Mouse (Mus musculus) right cerebral cortex, postnatal 36 days (tissue): Measurements from ENCODE around the gene Gm37240.
"Not testable (repeated sequence)": the region's sequence is repeated elsewhere in the genome, so short reads cannot be mapped to it uniquely, and the experiment has no call there.

Experiments
- DNase-seq, 2 experiments: peaks; one replicate each; pipeline ENCODE4 v3.0.0; 2022; ENCODE audit warnings: low spot score in 2 of 2, mixed read lengths in 1 of 2

The Gm37240 gene

DNA sequence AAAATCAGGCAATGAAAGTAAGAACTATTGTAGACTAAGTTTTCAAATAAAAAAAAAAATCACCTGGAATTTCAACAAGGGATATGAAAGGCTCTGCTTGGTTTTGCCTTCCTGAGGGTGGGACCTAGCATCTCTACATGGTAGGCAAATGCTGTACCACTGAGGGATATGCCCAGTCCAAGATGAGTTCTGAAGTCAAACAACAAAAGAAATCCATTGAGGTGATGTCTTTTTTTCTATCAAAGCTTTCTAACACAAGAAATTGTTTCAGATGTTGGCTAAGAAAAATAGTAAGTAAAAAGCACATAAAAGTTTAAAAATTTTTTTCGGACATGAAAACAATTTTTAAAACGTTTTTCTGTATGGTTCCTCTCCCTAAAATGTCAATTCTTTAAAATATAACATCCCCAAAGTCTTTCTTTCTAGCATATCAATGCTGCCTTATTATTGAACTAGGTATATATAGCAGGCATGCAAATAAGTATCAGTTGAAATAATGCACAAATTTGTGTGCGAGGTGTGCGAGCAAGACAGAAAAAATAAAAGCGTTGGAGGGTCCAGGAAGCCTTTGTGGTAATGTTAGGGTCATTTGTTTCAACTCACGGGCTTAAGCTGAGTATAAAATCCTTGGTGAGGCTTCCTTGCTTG, 314.0 kb downstream of the Gm37240 start:
- no peak for DNase-seq

- DNase-seq = not testable (repeated sequence)
Observed at GRCm38 (mm10) chr3:85572502-85572901, 314.8 kb downstream of the Gm37240 start.

GRCm38 (mm10) chr3:85571276-85571675, 316.0 kb downstream of the Gm37240 start:
- DNase-seq = peak; percentile 60 to 73

DNA sequence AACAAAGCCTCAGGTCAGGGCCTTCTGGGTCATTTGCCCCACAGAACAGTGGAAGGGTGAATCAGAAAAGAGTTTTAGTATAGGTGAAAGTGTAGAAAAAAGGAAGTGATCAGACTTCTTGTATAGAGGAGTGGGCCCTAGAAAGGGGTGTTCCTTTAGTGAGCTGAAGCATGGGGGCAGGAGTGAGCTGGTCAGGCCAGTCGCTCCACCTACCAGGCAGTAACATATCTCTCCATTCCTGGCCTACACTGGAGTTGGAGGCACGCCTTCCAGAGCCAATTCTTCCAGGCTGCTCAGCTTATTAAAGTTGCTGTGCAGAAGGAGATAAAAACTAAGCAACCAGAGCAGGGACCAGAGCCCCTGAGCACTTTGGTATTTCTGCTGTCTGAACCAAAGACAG, 322.7 kb downstream of the Gm37240 start:
- no peak for DNase-seq

GRCm38 (mm10) chr3:85553731-85554277, 333.5 kb downstream of the Gm37240 start:
- peak; percentile 37 to 42 for DNase-seq

- DNase-seq = no peak
Observed at GRCm38 (mm10) chr3:85551352-85551751, 336.0 kb downstream of the Gm37240 start.

DNA sequence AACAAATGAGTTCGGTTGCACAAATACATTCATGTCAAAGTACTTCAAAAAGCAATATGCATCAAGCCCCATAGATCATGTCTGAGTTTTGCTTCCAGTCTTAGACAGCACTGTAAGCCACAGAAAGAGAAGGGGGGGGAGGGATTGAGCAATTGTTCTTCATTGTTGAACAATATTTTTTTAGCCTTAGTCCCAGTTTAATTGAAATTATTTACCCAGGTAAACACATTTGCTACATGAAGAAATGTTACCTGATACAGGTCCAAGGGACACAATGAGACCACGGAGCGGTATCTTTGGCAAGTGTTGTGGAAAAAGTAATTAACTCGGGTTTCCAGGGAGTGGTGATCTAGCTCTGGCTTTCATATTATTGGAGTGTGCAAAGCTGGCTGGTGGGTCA, 337.0 kb downstream of the Gm37240 start:
- DNase-seq = no peak

DNA sequence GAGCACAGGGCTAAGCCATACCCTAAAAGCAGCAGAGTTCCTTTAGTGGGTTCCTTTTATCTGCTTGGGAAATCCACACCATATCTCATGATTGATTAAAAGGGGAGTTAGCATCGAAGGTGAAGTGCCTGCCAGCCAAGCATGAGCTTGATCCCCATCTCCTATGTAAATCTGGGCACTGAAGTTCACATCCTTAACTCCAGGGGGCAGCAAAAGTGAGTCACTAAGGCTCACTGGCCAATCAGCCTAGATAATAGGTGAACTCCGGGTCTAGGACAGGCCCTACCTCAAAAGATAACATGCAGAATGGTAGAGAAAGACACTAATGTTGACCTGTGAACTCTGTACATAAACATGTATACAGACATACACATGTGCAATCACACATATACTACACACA, 343.7 kb downstream of the Gm37240 start:
- no peak for DNase-seq

GRCm38 (mm10) chr3:85542765-85543164, 344.6 kb downstream of the Gm37240 start:
- no peak for DNase-seq

DNA sequence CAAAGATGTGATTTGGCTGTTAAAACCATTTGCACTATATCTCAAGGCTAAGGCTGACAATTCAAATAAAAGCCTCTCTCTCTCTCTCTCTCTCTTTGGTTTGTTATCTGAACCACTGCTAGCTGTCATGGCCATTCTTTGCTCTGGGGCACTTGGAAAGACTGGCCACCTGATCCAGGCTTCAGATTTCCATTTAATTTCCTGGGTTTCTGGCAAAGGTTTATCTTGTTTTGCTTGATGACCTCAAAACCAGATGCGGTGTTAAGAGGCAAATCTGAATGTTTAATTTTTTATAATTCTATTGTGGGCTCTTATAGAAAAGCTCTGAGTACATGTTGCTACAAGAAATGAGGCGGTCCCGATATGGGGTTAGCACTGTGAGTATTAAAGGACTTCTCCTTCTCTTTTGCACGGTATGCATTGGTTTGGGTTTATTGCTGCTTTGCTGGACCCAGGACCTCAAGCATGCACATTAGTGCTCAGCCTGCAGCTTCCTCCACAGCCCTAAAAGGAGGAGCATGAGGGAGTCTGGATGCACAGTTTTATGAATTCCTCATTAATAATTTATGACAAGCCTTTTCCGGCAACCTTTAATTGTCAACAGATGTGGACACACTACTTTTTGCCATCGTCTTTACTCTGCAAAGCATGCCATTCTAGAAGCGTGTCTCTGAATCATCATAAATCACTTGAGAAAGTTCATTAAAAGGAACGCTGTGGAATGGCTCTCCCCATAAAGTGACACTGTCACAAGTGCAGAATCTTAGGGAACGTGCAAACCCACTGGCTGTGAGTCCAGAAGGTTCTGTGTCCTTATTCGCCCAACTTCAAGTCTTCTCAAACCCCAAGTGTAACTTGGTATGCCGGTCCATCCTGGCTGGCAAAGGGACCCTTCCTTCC, 351.4 kb downstream of the Gm37240 start:
- no peak for DNase-seq

DNA sequence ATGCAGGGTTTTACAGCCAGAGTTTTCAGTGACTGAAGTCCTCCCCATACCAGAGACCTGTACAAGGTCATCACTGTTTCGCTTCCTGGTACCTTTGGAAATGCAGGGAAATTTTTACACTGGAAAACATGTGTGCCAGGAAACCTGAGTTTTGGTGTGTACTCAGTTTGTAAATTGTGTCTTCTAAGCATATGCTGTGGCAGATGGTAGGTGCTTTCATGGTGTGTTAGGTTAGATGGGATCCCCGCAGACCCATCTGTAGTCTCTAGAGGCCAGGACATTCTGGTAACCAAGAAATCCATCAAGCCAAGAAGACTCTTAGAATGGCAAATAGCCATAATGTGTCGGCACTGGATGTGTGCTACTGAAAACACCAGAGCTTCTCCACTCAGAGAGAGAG, 352.3 kb downstream of the Gm37240 start:
- DNase-seq = no peak

DNA sequence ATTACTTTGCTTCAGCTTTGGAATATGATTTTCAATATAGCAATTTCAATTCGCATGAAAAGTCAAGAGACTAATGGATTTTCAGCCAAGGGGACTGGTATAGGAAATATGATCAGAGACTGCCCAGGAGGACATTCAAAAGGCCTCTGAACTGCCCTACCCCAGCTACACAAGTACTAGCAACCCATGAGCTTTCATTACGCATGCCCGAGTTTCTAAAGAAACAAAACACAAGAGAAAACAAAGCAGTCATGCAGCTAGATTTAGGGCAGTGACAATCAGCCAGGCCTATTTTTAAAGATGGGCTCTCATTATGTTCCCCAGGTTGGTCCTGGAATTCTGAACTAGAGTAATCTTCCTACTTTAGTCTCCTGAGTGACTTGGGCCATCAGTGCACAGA, 354.9 kb downstream of the Gm37240 start:
- DNase-seq = no peak

DNA sequence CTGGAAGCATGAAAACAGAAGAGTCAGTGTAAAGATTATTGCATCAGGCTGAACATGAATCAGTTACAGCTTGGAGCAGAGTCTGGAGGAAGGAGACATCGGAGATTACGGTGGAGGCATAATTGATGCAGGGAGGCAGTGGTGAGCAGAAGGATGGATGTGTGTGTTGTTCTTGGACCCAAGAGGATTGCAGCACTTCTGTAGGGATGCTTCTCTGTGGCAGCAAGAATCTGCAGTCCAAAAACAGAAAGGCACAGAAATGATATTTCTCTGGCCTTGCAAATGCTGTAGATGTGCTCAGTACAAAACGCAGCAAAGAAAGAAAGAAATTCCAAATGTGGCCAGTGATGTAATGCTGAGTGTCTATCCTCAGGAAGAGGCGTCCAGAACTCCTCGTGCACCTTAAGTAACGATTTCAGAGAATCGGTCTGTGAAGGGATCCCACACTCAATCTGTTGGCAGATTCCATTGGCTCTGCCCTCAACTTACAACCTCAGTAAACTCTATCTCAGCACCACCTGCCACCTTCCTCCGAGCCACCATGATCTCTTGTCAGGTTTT, 356.6 kb downstream of the Gm37240 start:
- DNase-seq = peak; percentile 23 to 79

DNA sequence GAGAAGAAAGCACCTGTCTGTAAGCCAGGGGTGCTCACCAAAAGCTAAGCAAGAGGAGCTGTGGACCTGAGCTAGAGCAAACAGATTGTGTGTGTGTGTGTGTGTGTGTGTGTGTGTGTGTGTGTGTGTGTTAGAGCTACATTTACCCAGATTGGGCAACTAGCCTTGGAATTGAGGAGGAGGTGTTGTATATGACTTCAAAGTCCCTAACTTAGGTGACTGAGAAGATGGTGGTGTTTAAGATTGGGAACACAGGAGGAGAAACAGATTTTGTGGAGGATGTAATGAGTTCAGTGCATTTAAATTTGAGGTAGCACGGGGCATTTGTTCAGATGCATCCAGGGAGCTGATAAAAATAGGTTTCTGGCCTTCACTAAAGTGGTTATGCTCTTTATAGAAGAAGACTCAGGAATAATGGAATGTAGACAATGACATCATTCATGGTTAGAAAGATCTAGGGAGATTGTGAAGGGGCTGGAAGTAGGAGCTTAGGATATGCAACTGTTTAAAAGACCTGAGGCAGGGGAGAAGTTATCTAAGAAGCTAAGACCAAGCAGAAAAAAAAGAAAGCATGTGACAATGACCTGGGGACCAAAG, 365.9 kb downstream of the Gm37240 start:
- DNase-seq = peak; percentile 69 to 76

- DNase-seq = no peak
Observed at GRCm38 (mm10) chr3:85518668-85519067, 368.6 kb downstream of the Gm37240 start.

- no peak for DNase-seq
Observed at GRCm38 (mm10) chr3:85518072-85518471, 369.2 kb downstream of the Gm37240 start.

GRCm38 (mm10) chr3:85516739-85517396, 370.4 kb downstream of the Gm37240 start:
- no peak for DNase-seq

DNA sequence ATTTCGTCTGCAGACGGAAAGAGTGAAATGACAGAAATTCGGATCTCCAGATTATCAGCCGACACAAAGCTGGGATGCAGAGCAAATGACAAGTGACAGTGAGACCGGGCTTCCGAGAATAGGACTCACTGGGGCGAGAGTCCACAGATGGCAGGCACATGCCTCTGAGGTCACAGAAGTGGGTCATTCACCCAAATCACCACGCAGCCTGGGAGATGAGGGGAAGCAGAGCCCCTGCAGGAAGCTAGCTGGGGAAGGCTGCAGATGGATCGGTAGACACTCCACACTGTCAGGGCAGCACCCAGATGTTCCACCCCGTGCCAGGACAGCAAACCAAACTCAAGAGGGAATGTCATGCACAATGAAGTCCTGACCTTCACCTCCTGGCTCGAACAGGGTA, 372.6 kb downstream of the Gm37240 start:
- DNase-seq = no peak

DNA sequence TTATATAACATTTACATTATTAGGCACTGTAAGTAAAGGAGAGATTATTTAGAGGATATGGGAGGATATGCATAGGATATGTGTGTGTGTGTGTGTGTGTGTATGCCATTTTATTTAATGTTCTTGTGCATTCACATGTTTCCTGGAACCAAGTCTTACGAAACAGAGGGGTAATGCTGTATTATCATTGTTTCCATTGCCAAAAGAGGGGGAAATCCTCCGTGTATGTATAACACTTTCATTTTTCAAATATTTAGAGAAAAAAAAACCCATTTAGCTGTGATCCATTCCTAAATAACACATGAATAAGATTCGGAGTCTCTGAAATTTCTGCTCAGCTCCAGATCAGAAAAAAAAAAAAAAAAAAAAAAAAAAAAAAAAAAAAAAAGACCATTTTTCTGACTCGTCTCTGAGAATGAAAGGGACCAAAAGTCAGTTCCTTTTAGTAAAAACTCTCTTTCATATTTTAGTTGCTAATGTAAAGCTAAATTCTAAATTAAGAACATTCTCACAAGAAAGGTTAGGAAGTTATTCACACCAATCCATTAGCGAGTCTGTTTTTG, 378.5 kb downstream of the Gm37240 start:
- no peak for DNase-seq

DNA sequence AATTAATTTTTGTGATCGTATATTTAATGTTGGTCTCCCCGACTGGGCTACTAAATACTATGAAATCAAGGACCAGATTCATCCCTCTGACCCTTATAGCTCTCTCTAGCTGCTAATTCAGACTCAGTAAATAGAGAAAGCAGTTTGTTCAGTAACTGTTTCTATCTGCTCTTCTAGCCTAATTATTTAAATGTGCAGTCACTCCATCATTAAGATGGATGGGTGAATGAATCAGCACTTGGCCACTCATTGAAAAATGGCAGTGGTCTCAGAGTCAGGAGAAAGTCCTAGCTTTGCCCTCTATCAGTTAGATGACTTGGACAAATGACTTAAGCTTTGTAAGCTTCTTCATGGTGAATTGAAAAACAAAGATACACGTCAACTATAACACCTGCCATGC, 387.2 kb downstream of the Gm37240 start:
- no peak for DNase-seq

- no peak for DNase-seq
Observed at GRCm38 (mm10) chr3:85496146-85496545, 391.2 kb downstream of the Gm37240 start.
